Mouse (Mus musculus) ovary, postnatal 36 days (tissue): ENCODE measurements around the gene Bmpr1b.
A peak's percentile ranks its signal among the peaks of the same experiment; 100 is the strongest.

ENCODE experiments used
- DNase-seq: peaks from one replicate; pipeline ENCODE4 v3.0.0; 2022; ENCODE audit warnings: low spot score, mixed read lengths

Bmpr1b gene

GRCm38 (mm10) chr3:141818615-141819312, 350.5 kb downstream of the Bmpr1b start:
- no peak for DNase-seq

GRCm38 (mm10) chr3:141814776-141815175, 354.4 kb downstream of the Bmpr1b start:
- DNase-seq: no peak

GRCm38 (mm10) chr3:141811348-141811747, 357.9 kb downstream of the Bmpr1b start:
- DNase-seq: peak; percentile 58

GRCm38 (mm10) chr3:141810944-141811343, 358.3 kb downstream of the Bmpr1b start:
- no peak for DNase-seq

GRCm38 (mm10) chr3:141809581-141809980, 359.6 kb downstream of the Bmpr1b start:
- DNase-seq: no peak

- DNase-seq: no peak
Measured at GRCm38 (mm10) chr3:141804133-141804532, 365.1 kb downstream of the Bmpr1b start.

GRCm38 (mm10) chr3:141797789-141798188, 371.4 kb downstream of the Bmpr1b start:
- DNase-seq: no peak

- no peak for DNase-seq
Measured at GRCm38 (mm10) chr3:141797372-141797771, 371.9 kb downstream of the Bmpr1b start.

- DNase-seq: no peak
Measured at GRCm38 (mm10) chr3:141794371-141794770, 374.9 kb downstream of the Bmpr1b start.

- no peak for DNase-seq
Measured at GRCm38 (mm10) chr3:141793755-141794154, 375.5 kb downstream of the Bmpr1b start.

- DNase-seq: no peak
Measured at GRCm38 (mm10) chr3:141792106-141792505, 377.1 kb downstream of the Bmpr1b start.

GRCm38 (mm10) chr3:141791026-141791780, 378.0 kb downstream of the Bmpr1b start:
- no peak for DNase-seq
